Mouse (Mus musculus) spleen, embryonic (tissue): ENCODE measurements around the gene Intu.

Source experiments
- CTCF ChIA-PET: fragments of 350-600 bp; sonication (Branson Sonifier 250); formaldehyde crosslinking; loops from one replicate; lab custom pipeline; 2022; lab: Charles Lee

Intu gene

GRCm38 (mm10) chr3:40683171-40683570 is 152.1 kb downstream of the Intu start:
- CTCF ChIA-PET, result no interaction called here

GRCm38 (mm10) chr3:40685855-40686515 is 154.9 kb downstream of the Intu start:
- CTCF ChIA-PET, result no interaction called here

- CTCF ChIA-PET, result no interaction called here
These were observed 155.8 kb downstream of the Intu start for GRCm38 (mm10) chr3:40686836-40687235.

- CTCF ChIA-PET, result no interaction called here
These were observed 156.5 kb downstream of the Intu start for GRCm38 (mm10) chr3:40687588-40687987.

GRCm38 (mm10) chr3:40691566-40691965 is 160.5 kb downstream of the Intu start:
- CTCF ChIA-PET, result no interaction called here

GRCm38 (mm10) chr3:40693435-40693834 is 162.3 kb downstream of the Intu start:
- CTCF ChIA-PET, result no interaction called here

DNA sequence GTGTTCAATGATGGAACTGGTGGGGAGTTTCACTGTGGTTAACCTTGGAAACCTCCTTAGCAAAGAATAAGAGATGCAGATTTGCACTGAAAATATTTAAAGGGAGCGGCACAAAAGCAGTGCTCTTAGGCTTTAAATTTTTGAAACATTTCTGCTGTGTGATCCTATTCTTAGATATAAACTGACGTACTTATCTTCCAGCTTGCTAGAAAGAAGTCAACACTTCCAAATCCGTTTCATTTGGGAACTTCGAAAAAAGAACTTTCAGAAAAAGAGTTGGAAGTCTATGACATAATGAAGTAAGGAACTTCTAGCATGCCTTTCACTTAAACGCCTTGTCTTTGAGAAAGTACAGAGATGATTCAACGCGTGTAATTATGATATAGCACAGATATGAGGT is 162.9 kb downstream of the Intu start:
- CTCF ChIA-PET, result no interaction called here

GRCm38 (mm10) chr3:40694438-40694837 is 163.4 kb downstream of the Intu start:
- CTCF ChIA-PET, result interaction anchor here (0.6 kb wide), 1 partner anchor 185 kb away, joined by 4 read pairs; no protein-coding TSS in a partner anchor

- CTCF ChIA-PET, result no interaction called here
These were observed 164.1 kb downstream of the Intu start for GRCm38 (mm10) chr3:40695162-40695561.

GRCm38 (mm10) chr3:40698834-40699233 is 167.7 kb downstream of the Intu start:
- CTCF ChIA-PET, result no interaction called here

GRCm38 (mm10) chr3:40704816-40705430 is 173.8 kb downstream of the Intu start:
- CTCF ChIA-PET, result no interaction called here

DNA sequence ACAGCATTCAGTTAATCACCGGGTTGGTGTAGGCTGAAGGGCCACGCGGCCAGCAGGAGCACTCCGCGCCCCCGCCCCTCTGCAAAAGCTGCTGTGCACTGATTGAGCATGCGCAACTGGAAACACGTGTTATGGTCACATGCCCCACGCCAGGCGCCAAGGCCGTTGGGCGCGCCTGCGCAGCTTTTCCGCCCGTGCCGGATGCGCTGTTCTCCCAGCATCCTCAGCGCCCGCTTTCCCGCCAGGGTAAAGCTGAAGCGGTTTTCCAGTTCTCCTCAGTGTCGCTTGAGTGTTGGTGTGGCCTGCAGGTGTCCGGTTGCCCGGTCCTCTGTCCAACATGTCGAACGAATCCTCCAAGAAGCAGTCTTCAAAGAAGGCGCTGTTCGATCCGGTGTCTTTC is 177.6 kb downstream of the Intu start, which contains the start of gene Slc25a31:
Gene Slc25a31, plus strand, starts transcription at position 201 of the 400 bp plus-strand sequence.
- CTCF ChIA-PET, result no interaction called here

DNA sequence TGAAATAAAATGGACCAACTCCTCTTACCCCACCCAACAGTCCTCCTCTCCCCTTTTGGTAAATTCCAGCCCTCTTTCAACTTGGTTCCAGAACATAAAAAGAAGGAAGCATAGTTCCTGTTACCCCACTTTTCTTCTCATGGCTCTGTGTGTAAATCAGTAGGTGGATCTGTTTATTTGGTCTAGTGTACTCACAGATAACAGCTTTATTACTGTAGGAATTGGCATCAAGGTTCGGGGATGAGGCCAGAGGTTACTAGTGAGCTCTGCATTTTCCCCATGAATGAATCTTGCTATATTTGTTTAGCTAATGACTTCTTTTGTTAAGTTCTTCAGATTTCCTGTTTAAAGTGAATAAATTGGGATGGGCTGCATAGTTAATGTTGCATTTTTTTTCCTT is 185.0 kb downstream of the Intu start:
- CTCF ChIA-PET, result no interaction called here

- CTCF ChIA-PET, result no interaction called here
These were observed 187.9 kb downstream of the Intu start for GRCm38 (mm10) chr3:40719022-40719421.

DNA sequence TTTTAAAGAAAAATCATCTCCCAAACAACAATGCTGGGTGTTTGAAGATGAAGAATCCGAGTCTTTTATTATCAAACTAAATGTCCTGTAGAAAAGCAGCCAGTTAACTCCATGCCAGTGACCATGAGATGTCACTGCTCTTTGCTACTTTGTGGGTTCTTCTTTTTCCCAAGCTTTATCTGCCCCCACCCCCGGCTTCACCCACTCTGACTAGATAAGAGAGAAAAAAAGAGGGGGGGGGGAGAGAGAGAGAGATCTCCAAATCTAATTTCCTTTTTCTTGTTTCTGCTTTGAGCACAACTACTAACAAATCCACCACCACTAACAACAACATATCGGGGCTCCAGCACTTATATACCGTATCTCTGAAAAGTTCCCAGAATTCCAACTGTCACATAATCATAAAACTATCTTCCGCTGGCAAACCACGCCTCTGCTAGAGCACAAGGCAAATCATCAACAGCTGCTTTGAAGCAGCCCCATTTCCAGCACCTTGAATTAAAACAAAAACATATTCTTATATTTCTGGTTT is 207.4 kb downstream of the Intu start:
- CTCF ChIA-PET, result no interaction called here

- CTCF ChIA-PET, result no interaction called here
These were observed 213.1 kb downstream of the Intu start, which contains the start of gene Hspa4l for GRCm38 (mm10) chr3:40744024-40744835. Hspa4l (plus strand) TSS chr3:40744495.

GRCm38 (mm10) chr3:40744836-40745660 is 214.0 kb downstream of the Intu start:
- CTCF ChIA-PET, result no interaction called here

DNA sequence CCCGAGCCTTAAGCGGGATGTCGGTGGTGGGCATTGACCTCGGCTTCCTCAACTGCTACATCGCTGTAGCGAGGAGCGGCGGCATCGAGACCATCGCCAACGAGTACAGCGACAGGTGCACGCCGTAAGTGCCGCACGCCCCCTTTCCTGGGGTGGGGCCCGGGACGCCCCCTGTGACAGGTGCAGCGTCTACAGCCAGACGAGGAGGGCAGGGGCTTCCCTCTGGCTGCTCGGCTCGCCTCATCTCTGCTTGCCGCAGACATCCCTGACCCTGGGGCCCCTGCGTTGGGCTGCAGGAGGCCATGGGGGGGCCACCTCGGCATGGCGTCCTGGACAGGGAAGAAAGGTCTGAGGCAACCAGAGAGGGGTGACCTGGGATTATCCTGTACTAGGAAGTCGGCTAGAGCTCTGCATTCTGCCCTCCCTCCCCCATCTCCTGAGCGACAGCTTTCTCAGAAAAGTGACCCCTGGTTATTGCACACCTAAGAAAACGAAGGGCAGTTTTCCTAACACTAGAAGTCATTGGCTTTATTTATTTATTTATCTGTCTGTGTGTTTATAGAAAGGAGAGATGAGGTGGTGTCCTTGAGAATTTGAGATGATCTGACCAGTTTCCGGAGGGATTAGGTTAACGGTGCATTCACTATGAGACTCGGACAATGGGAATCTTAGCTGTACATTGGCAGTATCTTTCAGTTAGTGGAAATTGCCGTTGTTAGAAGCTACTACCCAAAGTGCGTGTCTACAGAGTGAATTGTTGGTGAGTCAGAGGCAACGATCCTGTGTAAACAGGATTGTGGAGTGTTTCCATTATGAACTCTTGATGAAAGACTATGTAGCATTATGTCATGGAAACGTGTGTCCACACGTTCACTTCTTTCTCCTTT is 214.8 kb downstream of the Intu start:
- CTCF ChIA-PET, result no interaction called here
